Mouse (Mus musculus) cerebellum, adult 18-20 months (tissue): ENCODE measurements around the gene 1700023F06Rik.

Experiments
- DNase-seq, 2 experiments: peaks; one replicate each; pipeline ENCODE4 v3.0.0; 2021

Gene 1700023F06Rik

DNA sequence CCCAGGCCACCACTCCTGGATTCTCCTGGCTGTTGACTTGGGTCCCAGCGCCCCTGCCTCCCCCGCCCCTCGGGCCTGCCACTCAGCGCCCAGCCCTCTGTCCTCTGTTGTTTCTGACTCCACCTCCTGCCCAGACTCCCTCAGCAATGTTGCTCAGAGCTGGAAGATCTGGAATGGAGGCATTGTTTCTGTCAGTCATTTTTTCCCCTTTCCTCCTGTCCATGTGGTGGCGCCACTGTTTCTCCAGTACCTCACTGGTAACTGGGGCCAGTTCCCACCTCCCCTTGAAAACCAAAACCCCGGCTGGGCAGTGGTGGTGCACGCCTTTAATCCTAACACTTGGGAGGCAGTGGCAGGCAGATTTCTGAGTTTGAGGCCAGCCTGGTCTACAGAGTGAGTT, 46.9 kb downstream of the 1700023F06Rik start:
- no peak for DNase-seq

- no peak for DNase-seq
Observed at GRCm38 (mm10) chr11:103160738-103161137, 47.6 kb downstream of the 1700023F06Rik start.

DNA sequence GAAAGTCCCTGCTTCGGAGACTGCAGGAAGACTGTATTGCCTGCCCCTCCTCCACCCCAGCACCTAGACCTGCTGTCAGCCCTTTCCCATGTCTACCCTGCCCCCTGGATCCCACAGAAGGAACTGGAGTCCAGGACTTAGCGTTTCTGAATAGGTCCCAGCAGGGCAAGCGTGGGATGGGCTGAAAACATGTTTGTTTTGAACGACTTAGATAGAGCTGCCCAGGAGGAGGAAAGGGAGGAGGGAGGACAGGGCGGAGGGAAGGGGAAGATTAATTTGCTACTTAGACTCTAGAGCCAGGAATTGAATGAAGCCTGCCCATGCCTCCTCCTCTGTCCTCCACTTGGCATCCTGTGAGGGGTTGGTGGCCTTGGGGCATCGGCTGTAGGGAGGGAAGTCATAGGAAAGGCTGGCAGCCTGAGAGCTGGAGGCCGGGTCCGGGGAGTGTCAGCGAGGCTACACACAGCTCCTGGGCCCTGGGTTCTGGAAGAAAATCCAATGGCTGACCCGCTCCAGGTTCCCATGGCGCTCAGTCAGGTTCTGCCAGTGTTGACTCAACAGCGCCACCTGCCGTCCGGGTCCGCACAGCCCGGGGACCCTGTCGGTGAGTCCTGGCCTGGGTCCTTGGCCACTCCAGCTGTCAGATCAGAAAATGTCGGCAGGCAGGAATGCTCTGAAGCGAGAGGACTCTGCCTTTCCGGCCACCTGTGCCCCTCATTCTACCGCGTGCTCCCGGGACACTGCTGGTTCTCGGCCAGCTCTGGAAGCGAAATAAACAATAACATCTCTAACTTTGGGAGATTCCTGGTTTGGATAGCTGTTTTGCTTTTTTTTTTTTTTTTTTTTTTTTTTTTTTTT, 49.5 kb downstream of the 1700023F06Rik start:
- peak; percentile 95 to 99 for DNase-seq

GRCm38 (mm10) chr11:103149771-103150170, 58.6 kb downstream of the 1700023F06Rik start:
- no peak for DNase-seq
